Mouse (Mus musculus) hindbrain, embryonic 16.5 days (tissue): Measurements from ENCODE around the gene Slc9c1. TPM values are rescaled to one million over a fixed set of nuclear protein-coding genes. Genes with fewer than 3 reads are reported as not detected.

ENCODE experiments used
- ATAC-seq: fragments of 200-750 bp; cut with Nextera tagmentation; 2 replicates; pipeline ENCODE4 v1.8.0; 2017; ENCODE audit warnings: moderate TSS enrichment, moderate library complexity
- H3K27ac ChIP-seq: fragments of 300-500 bp; sonication (generic); 2 replicates; pipeline ENCODE4 v1.5.1; 2014; ENCODE audit warnings: low read depth, mild to moderate bottlenecking, control low read depth, low read length, moderate library complexity
- H3K27me3 ChIP-seq: fragments of 300-500 bp; sonication (generic); replicated peaks from 2 replicates; pipeline ENCODE4 v1.6.1; 2014; ENCODE audit warnings: low read length; ENCODE audit not compliant: control insufficient read depth, insufficient read depth
- H3K36me3 ChIP-seq: fragments of 300-500 bp; sonication (generic); 2 replicates; pipeline ENCODE4 v1.6.1; 2014; ENCODE audit warnings: mild to moderate bottlenecking, low read length, moderate library complexity, mixed read lengths; ENCODE audit not compliant: control insufficient read depth, insufficient read depth
- H3K4me1 ChIP-seq: fragments of 300-500 bp; sonication (generic); 2 replicates; pipeline ENCODE4 v1.6.1; 2014; ENCODE audit warnings: low read depth, low read length; ENCODE audit not compliant: control insufficient read depth, insufficient read depth
- H3K4me2 ChIP-seq: fragments of 300-500 bp; sonication (generic); 2 replicates; pipeline ENCODE4 v1.6.1; 2014; ENCODE audit warnings: mild to moderate bottlenecking, low read length, control low read depth, moderate library complexity
- H3K4me3 ChIP-seq: fragments of 300-500 bp; sonication (generic); 2 replicates; pipeline ENCODE4 v1.5.1; 2014; ENCODE audit warnings: mild to moderate bottlenecking, low read length, control low read depth, moderate library complexity
- H3K9ac ChIP-seq: fragments of 300-500 bp; sonication (generic); 2 replicates; pipeline ENCODE4 v1.6.1; 2014; ENCODE audit warnings: low read depth, mild to moderate bottlenecking, control low read depth, low read length, moderate library complexity
- H3K9me3 ChIP-seq: fragments of 300-500 bp; sonication (generic); 2 replicates; pipeline ENCODE4 v1.6.1; 2014; ENCODE audit warnings: mild to moderate bottlenecking, low read length, moderate library complexity; ENCODE audit not compliant: control insufficient read depth
- WGBS: fragments of 180-500 bp; shearing (Covaris S2); extraction: QIAGEN DNeasy Blood & Tissue Kit; methylation state at CpG from one replicate; pipeline ENCODE4 v1.1.7; 2014; 5-methylcytosine and 5-hydroxymethylcytosine counted together
- polyA plus RNA-seq: library from polyadenylated mRNA; unstranded; fragments of >200 nt; fragmentation: Nextera tagmentation; extraction: Ambion mirVana; gene quantifications from 2 replicates; pipeline ENCODE4 v1.2.1, GENCODE M21; 2015

Gene Slc9c1
- polyA plus RNA-seq, 1 experiment from 2014 or later = not detected

DNA sequence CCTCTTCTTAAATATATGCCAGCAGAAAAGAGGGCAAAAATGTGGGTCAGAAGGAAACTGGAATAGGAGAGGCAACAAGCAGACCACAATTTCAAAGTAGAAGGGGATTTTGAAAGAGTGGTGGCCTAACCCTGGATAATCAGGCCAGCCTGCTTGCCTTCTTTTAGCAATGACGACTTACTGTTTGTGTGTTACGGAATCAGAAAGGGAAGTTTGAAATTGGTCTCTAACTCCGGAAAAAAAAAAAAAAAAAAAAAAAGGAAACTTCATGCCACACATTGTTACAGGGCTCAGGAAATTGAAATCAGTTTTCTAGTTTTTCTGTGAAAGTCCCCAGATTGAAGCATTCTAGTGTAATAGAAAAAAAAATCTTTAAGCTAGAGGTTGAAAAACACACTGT is 26.6 kb downstream of the Slc9c1 start:
- no peaks in the 10 kb centered on the region for H3K27me3 ChIP-seq
- no peaks in the 10 kb centered on the region for H3K4me1 ChIP-seq
- no peak overlapping the region for H3K4me2 ChIP-seq
- 65% methylated on average over 3 of the region's 3 CpGs for WGBS
- no peaks in the 10 kb centered on the region for H3K36me3 ChIP-seq
- no peak for ATAC-seq
- H3K27ac ChIP-seq = no peak overlapping the region
- H3K9me3 ChIP-seq = no peaks in the 10 kb centered on the region
- H3K9ac ChIP-seq = no peak overlapping the region
- no peak overlapping the region for H3K4me3 ChIP-seq

DNA sequence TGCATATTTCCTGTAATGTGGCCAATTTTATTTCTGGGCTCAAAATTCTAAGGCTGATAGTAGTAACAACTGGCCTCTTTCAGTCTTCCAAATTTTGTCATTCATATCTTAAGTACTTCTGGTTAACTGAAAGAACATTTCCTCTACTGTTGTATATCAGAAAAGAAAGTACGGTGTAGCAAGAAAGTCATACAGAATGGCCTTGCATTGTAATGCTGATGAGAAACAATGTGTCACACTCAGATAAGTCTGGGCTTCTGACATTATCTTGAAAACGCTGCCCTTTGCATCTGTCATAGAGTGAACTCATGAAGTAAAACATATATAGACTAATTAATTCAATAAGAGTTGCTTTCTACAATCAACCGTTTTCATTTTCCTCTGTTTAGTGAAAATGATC is 37.2 kb downstream of the Slc9c1 start:
- Histone ChIP-seq H3K36me3 (no peaks in the 10 kb centered on the region), H3K9ac (no peak overlapping the region), H3K4me3 (no peak overlapping the region), H3K27me3 (no peaks in the 10 kb centered on the region), H3K9me3 (no peaks in the 10 kb centered on the region), H3K27ac (no peak overlapping the region), H3K4me2 (no peak overlapping the region), H3K4me1 (no peaks in the 10 kb centered on the region)
- no peak for ATAC-seq
- 83% methylated on average over 3 of the region's 3 CpGs for WGBS

DNA sequence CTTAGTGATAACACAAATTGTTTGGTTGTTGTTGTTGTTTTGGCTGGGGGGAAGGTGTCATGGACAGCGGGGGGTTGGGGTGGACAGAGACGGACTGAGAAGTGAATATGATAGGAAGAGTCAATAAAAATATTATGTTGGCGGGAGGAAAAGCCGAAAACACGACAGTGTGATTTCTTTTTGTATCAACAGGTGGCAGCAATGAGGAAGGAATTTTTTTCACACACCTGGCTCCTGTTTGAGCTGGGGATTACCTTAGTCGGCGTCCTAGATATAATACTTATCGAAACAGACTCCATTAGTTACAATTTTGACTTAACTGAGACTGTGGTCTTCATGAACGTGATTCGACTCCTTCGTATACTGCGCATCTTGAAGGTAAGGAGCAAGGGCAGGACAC is 44.8 kb downstream of the Slc9c1 start:
- WGBS = 69% methylated on average over 12 of the region's 12 CpGs

DNA sequence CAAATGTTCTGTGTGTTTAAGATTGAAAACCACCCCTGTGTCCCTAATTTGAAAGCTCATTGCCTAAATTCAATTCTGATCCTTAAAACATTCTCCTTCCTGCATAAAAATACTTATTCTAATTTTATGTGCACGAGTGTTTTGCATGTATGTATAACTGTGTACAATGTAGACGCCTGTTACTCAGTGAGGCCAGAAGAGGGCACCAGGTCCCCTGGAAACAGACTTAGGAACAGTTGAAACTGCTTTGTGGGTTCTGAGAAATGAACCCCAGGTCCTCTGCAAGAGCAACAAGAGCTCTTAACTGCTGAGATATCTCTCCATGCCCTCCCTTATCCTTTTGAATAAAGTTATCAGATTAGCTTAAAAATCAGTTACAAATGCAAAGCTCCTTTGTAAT is 47.4 kb downstream of the Slc9c1 start:
- Histone ChIP-seq H3K4me2 (no peak overlapping the region), H3K9ac (no peak overlapping the region), H3K36me3 (no peaks in the 10 kb centered on the region), H3K27me3 (no peaks in the 10 kb centered on the region; the same call in 1 of the 2 replicates), H3K4me1 (no peaks in the 10 kb centered on the region), H3K9me3 (no peaks in the 10 kb centered on the region), H3K27ac (no peak overlapping the region), H3K4me3 (no peak overlapping the region)
- no peak for ATAC-seq
- 31% methylated on average over 2 of the region's 2 CpGs for WGBS

More for the DNA sequence above, 44.8 kb downstream of the Slc9c1 start:
- no peak overlapping the region for H3K27ac ChIP-seq
- no peak overlapping the region for H3K9ac ChIP-seq
- no peaks in the 10 kb centered on the region for H3K4me1 ChIP-seq
- no peak overlapping the region for H3K4me2 ChIP-seq
- ATAC-seq = no peak
- no peak overlapping the region for H3K4me3 ChIP-seq
- no peaks in the 10 kb centered on the region for H3K36me3 ChIP-seq
- H3K27me3 ChIP-seq = no peaks in the 10 kb centered on the region; the same call in 1 of the 2 replicates
- H3K9me3 ChIP-seq = no peaks in the 10 kb centered on the region

DNA sequence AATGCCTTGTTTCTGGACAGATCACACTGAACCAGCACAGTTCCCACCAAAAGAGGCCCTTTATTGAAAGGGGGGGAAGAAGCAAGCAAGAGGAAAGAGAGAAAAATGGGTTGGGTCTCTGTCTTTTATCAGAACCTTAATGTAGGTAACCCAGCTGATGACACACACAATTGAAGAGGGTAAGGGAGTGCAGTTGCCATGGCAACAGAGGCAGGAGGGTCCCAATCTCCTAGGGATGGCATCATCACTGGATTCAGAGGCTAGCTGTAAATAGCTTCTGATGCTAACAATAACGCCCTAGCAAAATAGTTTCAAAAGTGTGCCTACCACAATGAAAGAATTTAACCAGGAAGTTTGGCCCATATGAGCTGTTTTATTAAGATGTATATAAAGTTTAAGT is 58.5 kb downstream of the Slc9c1 start:
- Histone ChIP-seq H3K27me3 (no peaks in the 10 kb centered on the region), H3K9ac (no peak overlapping the region), H3K36me3 (no peaks in the 10 kb centered on the region), H3K4me2 (no peak overlapping the region), H3K27ac (no peak overlapping the region), H3K9me3 (no peaks in the 10 kb centered on the region), H3K4me3 (no peak overlapping the region), H3K4me1 (no peaks in the 10 kb centered on the region; the same call in 1 of the 2 replicates)
- peak; percentile 70; the same call in 1 of the 2 replicates for ATAC-seq
- WGBS = 42% methylated on average over 1 of the region's 1 CpGs

DNA sequence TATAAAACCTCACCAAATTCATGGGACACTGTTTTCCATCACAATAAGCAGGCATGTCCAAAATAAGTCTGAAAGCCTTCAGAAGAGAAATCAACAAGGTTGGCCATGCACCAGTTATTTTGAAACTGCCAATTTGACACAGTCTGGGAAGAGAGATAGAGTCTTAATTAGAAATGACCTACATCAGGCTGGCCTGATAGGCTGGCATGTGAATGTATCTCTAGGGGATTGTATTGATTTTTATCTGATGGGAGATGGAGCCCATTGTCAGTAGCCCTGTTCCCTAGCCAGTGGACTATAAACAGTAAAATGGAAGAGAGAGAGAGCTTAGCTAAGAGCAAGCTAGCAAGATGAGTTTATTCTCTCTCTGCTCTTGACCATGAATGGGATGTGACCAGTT is 60.4 kb downstream of the Slc9c1 start:
- Histone ChIP-seq H3K9me3 (no peaks in the 10 kb centered on the region), H3K4me1 (no peaks in the 10 kb centered on the region; the same call in 1 of the 2 replicates), H3K4me2 (no peak overlapping the region), H3K36me3 (no peaks in the 10 kb centered on the region), H3K27ac (no peak overlapping the region), H3K27me3 (no peaks in the 10 kb centered on the region), H3K9ac (no peak overlapping the region), H3K4me3 (no peak overlapping the region)
- no peak for ATAC-seq

DNA sequence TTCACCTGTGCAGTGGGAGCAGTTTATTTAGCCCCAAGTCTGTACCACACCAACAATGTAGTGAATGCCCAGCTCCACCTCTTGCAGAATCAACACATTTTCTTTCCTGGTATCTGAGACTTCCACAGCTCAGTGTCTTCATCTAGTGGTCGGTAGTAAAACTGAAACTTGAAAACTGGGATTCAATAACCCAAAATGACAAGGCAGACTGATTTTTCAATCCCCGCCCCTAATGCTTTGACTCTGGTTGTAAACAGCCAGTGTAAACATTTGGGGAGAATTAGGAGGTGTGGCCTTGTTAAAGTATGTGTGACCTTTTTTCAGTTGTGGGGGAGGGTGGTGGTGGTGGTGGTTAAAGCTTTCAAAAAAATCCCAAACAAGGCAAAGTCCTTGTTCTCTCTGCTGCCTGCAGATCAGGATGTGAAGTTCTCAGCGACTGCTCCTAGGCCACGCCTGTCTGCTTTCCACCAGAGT is 73.4 kb downstream of the Slc9c1 start:
- Histone ChIP-seq H3K27ac (no peak overlapping the region), H3K9me3 (no peaks in the 10 kb centered on the region), H3K9ac (no peak overlapping the region), H3K4me1 (no peaks in the 10 kb centered on the region), H3K27me3 (no peaks in the 10 kb centered on the region), H3K4me2 (no peak overlapping the region), H3K4me3 (no peak overlapping the region), H3K36me3 (no peaks in the 10 kb centered on the region)
- ATAC-seq = peak; percentile 52; the same call in 1 of the 2 replicates
- 55% methylated on average over 4 of the region's 4 CpGs for WGBS

DNA sequence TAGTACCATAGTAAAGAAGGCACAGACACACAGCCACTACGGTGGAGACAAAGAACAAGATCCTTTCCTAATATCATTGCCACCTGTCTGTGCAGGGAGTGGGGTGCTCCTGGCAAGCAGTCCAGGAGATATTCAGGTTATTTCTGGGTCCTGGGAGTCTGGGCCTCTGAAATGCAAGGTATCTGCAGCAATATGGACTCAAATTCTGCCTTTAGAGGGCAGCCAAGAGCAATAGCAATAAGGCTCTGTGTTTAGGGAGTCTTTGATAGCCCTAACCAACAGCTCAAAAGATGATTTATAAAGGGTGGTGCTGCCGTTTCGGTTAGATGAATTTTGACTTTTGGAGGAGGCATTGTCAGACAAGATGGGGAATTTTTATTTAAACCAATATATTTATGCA is 74.2 kb downstream of the Slc9c1 start:
- Histone ChIP-seq H3K9me3 (no peaks in the 10 kb centered on the region), H3K4me2 (no peak overlapping the region), H3K4me3 (no peak overlapping the region), H3K9ac (no peak overlapping the region), H3K27me3 (no peaks in the 10 kb centered on the region), H3K4me1 (no peaks in the 10 kb centered on the region), H3K27ac (no peak overlapping the region), H3K36me3 (no peaks in the 10 kb centered on the region)
- ATAC-seq = no peak
- WGBS = 79% methylated on average over 3 of the region's 3 CpGs

DNA sequence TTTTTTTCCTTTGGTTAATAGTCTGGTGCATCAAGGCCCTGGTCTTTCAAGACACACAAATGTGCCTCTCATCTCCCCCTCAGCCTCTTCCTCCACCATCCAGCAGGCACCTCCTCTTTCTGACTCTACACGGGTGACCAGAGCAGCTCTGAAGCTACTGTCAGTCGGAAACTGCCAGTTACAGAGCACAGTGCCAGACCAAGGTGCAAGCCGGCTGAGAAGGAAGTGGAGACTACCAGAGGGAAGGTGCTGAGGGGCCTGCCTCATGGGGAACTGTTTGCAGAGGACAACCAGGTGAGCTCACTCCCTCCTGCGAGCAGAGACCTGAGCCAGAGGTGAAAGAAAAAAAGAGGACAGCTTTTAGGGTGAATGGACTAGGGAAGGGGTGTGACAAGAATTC is 75.2 kb downstream of the Slc9c1 start, which contains the start of gene Gcsam:
TSS of gene Gcsam (plus strand) at position 114 of the 400 bp plus-strand sequence.
- H3K4me3 ChIP-seq = no peak within 1 kb of the TSS
- no peak within 1 kb of the TSS for H3K4me2 ChIP-seq
- no peak within 1 kb of the TSS for H3K9ac ChIP-seq
- H3K36me3 ChIP-seq = no peaks in the 10 kb centered on the region
- no peak within 1 kb of the TSS for H3K27ac ChIP-seq
- no peaks in the 10 kb centered on the region for H3K9me3 ChIP-seq
- no peaks in the 10 kb centered on the region for H3K4me1 ChIP-seq
- 81% methylated on average over 4 of the region's 4 CpGs for WGBS
- no peaks in the 10 kb centered on the region for H3K27me3 ChIP-seq
- ATAC-seq = no peak

DNA sequence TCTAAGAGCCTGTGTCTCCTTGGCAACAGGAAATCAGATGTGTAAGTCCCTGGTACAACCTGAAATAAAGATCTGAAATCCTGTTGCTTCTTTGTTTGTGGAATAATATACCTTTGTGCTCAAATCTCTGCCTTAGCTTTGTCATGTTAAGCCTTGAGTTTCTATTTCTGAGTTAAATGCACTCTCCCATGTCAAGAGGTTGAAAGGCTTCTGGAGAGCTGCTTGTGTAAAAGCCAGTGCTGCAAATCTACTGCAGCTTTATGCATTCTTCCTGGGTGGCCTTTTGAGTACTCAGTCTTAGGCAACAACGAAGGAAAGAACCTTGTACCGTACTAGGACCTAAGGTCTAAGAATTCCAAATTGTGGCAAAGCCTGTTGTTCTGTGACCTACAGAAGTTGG is 78.1 kb downstream of the Slc9c1 start:
- H3K4me3 ChIP-seq = no peak overlapping the region
- H3K27me3 ChIP-seq = no peaks in the 10 kb centered on the region
- H3K9me3 ChIP-seq = no peaks in the 10 kb centered on the region
- H3K9ac ChIP-seq = no peak overlapping the region
- H3K36me3 ChIP-seq = no peaks in the 10 kb centered on the region
- H3K27ac ChIP-seq = no peak overlapping the region
- H3K4me1 ChIP-seq = no peaks in the 10 kb centered on the region
- 70% methylated on average over 2 of the region's 2 CpGs for WGBS
- ATAC-seq = no peak
- H3K4me2 ChIP-seq = no peak overlapping the region
